Mouse (Mus musculus): ENCODE results near the gene Tmem82.

- TF ChIP-seq CTCF (IDR thresholded peaks at IDR 0.05; ENCODE audit: low read depth, low read length) (no peak), GATA1 (IDR thresholded peaks at IDR 0.05; ENCODE audit: borderline replicate concordance, low read length) (no peak), TAL1 (conservative IDR thresholded peaks at IDR 0.05; ENCODE audit: low read depth, low read length) (no peak), POLR2AphosphoS5 (IDR thresholded peaks at IDR 0.05; ENCODE audit: insufficient replicate concordance, low read depth, low read length) (no peak), GATA2 (IDR thresholded peaks at IDR 0.05; ENCODE audit: borderline replicate concordance, low read depth, low read length) (no peak)
These were observed 17.6 kb upstream of the Tmem82 start for GRCm38 (mm10) chr4:141635991-141636390.
